Mouse (Mus musculus) retina, embryonic 14.5 days (tissue): ENCODE data around the gene Gm19684.
"Not testable (repeated sequence)": the region's sequence is repeated elsewhere in the genome, so short reads cannot be mapped to it uniquely, and the experiment has no call there.

ENCODE experiments used
- DNase-seq: peaks from one replicate; pipeline ENCODE4 v3.0.0-alpha.2; 2015; ENCODE audit warnings: low spot score

Gene Gm19684

GRCm38 (mm10) chr17:36121352-36122020 is at the start of gene Gm19684:
TSS of gene Gm19684 (plus strand) at chr17:36121678.
- not testable (repeated sequence) for DNase-seq

- DNase-seq = not testable (repeated sequence)
These were observed 39.6 kb upstream of the Gm19684 start for GRCm38 (mm10) chr17:36081901-36082300.

GRCm38 (mm10) chr17:36082519-36083232 is 38.8 kb upstream of the Gm19684 start:
- not testable (repeated sequence) for DNase-seq

GRCm38 (mm10) chr17:36083266-36083869 is 38.1 kb upstream of the Gm19684 start:
- DNase-seq = peak; percentile 54

- no peak for DNase-seq
These were observed 37.5 kb upstream of the Gm19684 start for GRCm38 (mm10) chr17:36083870-36084451.

GRCm38 (mm10) chr17:36085976-36086375 is 35.5 kb upstream of the Gm19684 start:
- DNase-seq = not testable (repeated sequence)

- not testable (repeated sequence) for DNase-seq
These were observed 29.5 kb upstream of the Gm19684 start for GRCm38 (mm10) chr17:36091933-36092332.

- DNase-seq = not testable (repeated sequence)
These were observed 29.0 kb upstream of the Gm19684 start for GRCm38 (mm10) chr17:36092520-36092919.

GRCm38 (mm10) chr17:36093936-36094335 is 27.5 kb upstream of the Gm19684 start:
- DNase-seq = no peak

GRCm38 (mm10) chr17:36099603-36100002 is 21.9 kb upstream of the Gm19684 start:
- DNase-seq = not testable (repeated sequence)

- not testable (repeated sequence) for DNase-seq
These were observed 19.4 kb upstream of the Gm19684 start for GRCm38 (mm10) chr17:36102091-36102490.

- DNase-seq = not testable (repeated sequence)
These were observed 11.3 kb upstream of the Gm19684 start for GRCm38 (mm10) chr17:36110129-36110528.

- not testable (repeated sequence) for DNase-seq
These were observed 10.6 kb upstream of the Gm19684 start for GRCm38 (mm10) chr17:36110641-36111509.

GRCm38 (mm10) chr17:36111510-36111868 is 10.0 kb upstream of the Gm19684 start:
- not testable (repeated sequence) for DNase-seq

- peak; percentile 70 for DNase-seq
These were observed 7.4 kb upstream of the Gm19684 start for GRCm38 (mm10) chr17:36113979-36114593.

GRCm38 (mm10) chr17:36116545-36116944 is 4.9 kb upstream of the Gm19684 start:
- not testable (repeated sequence) for DNase-seq

GRCm38 (mm10) chr17:36120839-36121238 is 639 bp upstream of the Gm19684 start:
- not testable (repeated sequence) for DNase-seq

- not testable (repeated sequence) for DNase-seq
These were observed 2.6 kb downstream of the Gm19684 start for GRCm38 (mm10) chr17:36124111-36124510.

- not testable (repeated sequence) for DNase-seq
These were observed 7.0 kb downstream of the Gm19684 start for GRCm38 (mm10) chr17:36128525-36128924.

GRCm38 (mm10) chr17:36128968-36129817 is 7.7 kb downstream of the Gm19684 start, which contains the start of gene Gm7030:
TSS of gene Gm7030 (minus strand) at chr17:36129425.
- not testable (repeated sequence) for DNase-seq
